Mouse (Mus musculus) hindbrain, embryonic 13.5 days (tissue): ENCODE data around the gene Fbxw2. TPM values are rescaled to one million over a fixed set of nuclear protein-coding genes. Genes with fewer than 3 reads are reported as not detected.
A peak's percentile ranks its signal among the peaks of the same experiment; 100 is the strongest.
"Not testable (repeated sequence)": the region's sequence is repeated elsewhere in the genome, so short reads cannot be mapped to it uniquely, and the experiment has no call there.

ENCODE experiments used
- ATAC-seq: fragments of 200-750 bp; cut with Nextera tagmentation; 2 replicates; pipeline ENCODE4 v1.8.0; 2017; ENCODE audit warnings: moderate TSS enrichment; ENCODE audit not compliant: low FRiP score
- H3K27ac ChIP-seq: fragments of 300-500 bp; sonication (generic); 2 replicates; pipeline ENCODE4 v1.5.1; 2015; ENCODE audit warnings: inconsistent platforms, mild to moderate bottlenecking, moderate library complexity
- H3K27me3 ChIP-seq: fragments of 300-500 bp; sonication (generic); 2 replicates; pipeline ENCODE4 v1.6.1; 2015; ENCODE audit warnings: mild to moderate bottlenecking, inconsistent platforms
- H3K36me3 ChIP-seq: fragments of 300-500 bp; sonication (generic); 2 replicates; pipeline ENCODE4 v1.6.1; 2015; ENCODE audit warnings: mild to moderate bottlenecking, inconsistent platforms
- H3K4me1 ChIP-seq: fragments of 300-500 bp; sonication (generic); replicated peaks from 2 replicates; pipeline ENCODE4 v1.6.1; 2015; ENCODE audit warnings: inconsistent platforms
- H3K4me2 ChIP-seq: fragments of 300-500 bp; sonication (generic); 2 replicates; pipeline ENCODE4 v1.6.1; 2015; ENCODE audit warnings: inconsistent platforms, mild to moderate bottlenecking, moderate library complexity
- H3K4me3 ChIP-seq: fragments of 300-500 bp; sonication (generic); 2 replicates; pipeline ENCODE4 v1.5.1; 2015; ENCODE audit warnings: mild to moderate bottlenecking, inconsistent platforms
- H3K9ac ChIP-seq: fragments of 300-500 bp; sonication (generic); 2 replicates; pipeline ENCODE4 v1.6.1; 2015; ENCODE audit warnings: mild to moderate bottlenecking, inconsistent platforms
- H3K9me3 ChIP-seq: fragments of 300-500 bp; sonication (generic); 2 replicates; pipeline ENCODE4 v1.6.1; 2016; ENCODE audit warnings: inconsistent platforms
- WGBS: fragments of 180-500 bp; shearing (Covaris S2); methylation state at CpG from one replicate; pipeline ENCODE4 v1.1.7; 2015; 5-methylcytosine and 5-hydroxymethylcytosine counted together
- polyA plus RNA-seq: library from polyadenylated mRNA; unstranded; fragments of >200 nt; fragmentation: Nextera tagmentation; extraction: Ambion mirVana; gene quantifications from 2 replicates; pipeline ENCODE4 v1.2.1, GENCODE M21; 2015

The Fbxw2 gene
- polyA plus RNA-seq, 1 experiment from 2014 or later = 83.1 TPM

GRCm38 (mm10) chr2:34808057-34808456 is 18.1 kb downstream of the Fbxw2 start:
- no peak overlapping the region for H3K9ac ChIP-seq
- H3K27ac ChIP-seq = no peak overlapping the region
- H3K4me1 ChIP-seq = peaks cover 19% of the 10 kb centered on the region
- 81% methylated on average over 2 of the region's 2 CpGs for WGBS
- no peak overlapping the region for H3K4me2 ChIP-seq
- no peak for ATAC-seq
- no peak overlapping the region for H3K4me3 ChIP-seq
- H3K36me3 ChIP-seq = peaks cover 39% of the 10 kb centered on the region
- H3K9me3 ChIP-seq = no peaks in the 10 kb centered on the region
- no peaks in the 10 kb centered on the region for H3K27me3 ChIP-seq

- Histone ChIP-seq H3K9me3 (no peaks in the 10 kb centered on the region), H3K4me1 (peaks cover 21% of the 10 kb centered on the region), H3K27me3 (no peaks in the 10 kb centered on the region), H3K36me3 (peaks cover 18% of the 10 kb centered on the region), H3K27ac (no peak overlapping the region), H3K4me2 (no peak overlapping the region), H3K4me3 (no peak overlapping the region), H3K9ac (no peak overlapping the region)
- WGBS = 94% methylated on average over 10 of the region's 10 CpGs
- ATAC-seq = no peak
These were observed 20.7 kb downstream of the Fbxw2 start for GRCm38 (mm10) chr2:34805364-34805950.

- no peak overlapping the region for H3K27ac ChIP-seq
- H3K27me3 ChIP-seq = no peaks in the 10 kb centered on the region
- no peak for ATAC-seq
- no peak overlapping the region for H3K4me3 ChIP-seq
- 95% methylated on average over 1 of the region's 1 CpGs for WGBS
- peaks cover 25% of the 10 kb centered on the region for H3K4me1 ChIP-seq
- no peak overlapping the region for H3K4me2 ChIP-seq
- H3K9ac ChIP-seq = no peak overlapping the region
- peaks cover 18% of the 10 kb centered on the region for H3K36me3 ChIP-seq
- H3K9me3 ChIP-seq = no peaks in the 10 kb centered on the region
These were observed 21.3 kb downstream of the Fbxw2 start for GRCm38 (mm10) chr2:34804815-34805214.

- peak overlapping the region; percentile 76; the same call in 1 of the 2 replicates for H3K4me2 ChIP-seq
- 96% methylated on average over 2 of the region's 2 CpGs for WGBS
- H3K9me3 ChIP-seq = no peaks in the 10 kb centered on the region
- peaks cover 17% of the 10 kb centered on the region for H3K36me3 ChIP-seq
- peaks cover 29% of the 10 kb centered on the region for H3K4me1 ChIP-seq
- no peak for ATAC-seq
- no peak overlapping the region for H3K4me3 ChIP-seq
- H3K27ac ChIP-seq = no peak overlapping the region
- H3K9ac ChIP-seq = no peak overlapping the region
- H3K27me3 ChIP-seq = no peaks in the 10 kb centered on the region
These were observed 21.9 kb downstream of the Fbxw2 start for GRCm38 (mm10) chr2:34804172-34804571.

GRCm38 (mm10) chr2:34803746-34804145 is 22.4 kb downstream of the Fbxw2 start:
- peaks cover 34% of the 10 kb centered on the region for H3K4me1 ChIP-seq
- H3K4me2 ChIP-seq = peak overlapping the region; percentile 76
- peak overlapping the region; percentile 20; the same call in 1 of the 2 replicates for H3K4me3 ChIP-seq
- no peak overlapping the region for H3K9ac ChIP-seq
- no peaks in the 10 kb centered on the region for H3K27me3 ChIP-seq
- no peak for ATAC-seq
- peaks cover 13% of the 10 kb centered on the region for H3K36me3 ChIP-seq
- H3K9me3 ChIP-seq = no peaks in the 10 kb centered on the region
- no peak overlapping the region for H3K27ac ChIP-seq
- 72% methylated on average over 3 of the region's 3 CpGs for WGBS

GRCm38 (mm10) chr2:34802565-34803245 is 23.4 kb downstream of the Fbxw2 start:
- not testable (repeated sequence) for H3K36me3 ChIP-seq, H3K27me3 ChIP-seq, H3K9me3 ChIP-seq
- Histone ChIP-seq H3K4me2 (peak overlapping the region; percentile 76), H3K4me3 (peak overlapping the region; percentile 67), H3K4me1 (peaks cover 36% of the 10 kb centered on the region), H3K9ac (peak overlapping the region; percentile 88), H3K27ac (peak overlapping the region; percentile 94)
- 2% methylated on average over 26 of the region's 32 CpGs for WGBS
- peak; percentile 71 for ATAC-seq

GRCm38 (mm10) chr2:34801516-34802482 is 24.3 kb downstream of the Fbxw2 start:
- Histone ChIP-seq H3K36me3 (peaks cover 6% of the 10 kb centered on the region), H3K27me3 (no peaks in the 10 kb centered on the region), H3K9me3 (no peaks in the 10 kb centered on the region), H3K4me1 (peaks cover 36% of the 10 kb centered on the region), H3K4me3 (peak overlapping the region; percentile 67), H3K4me2 (peak overlapping the region; percentile 29), H3K9ac (peak overlapping the region; percentile 88), H3K27ac (peak overlapping the region; percentile 94)
- WGBS = 4% methylated on average over 39 of the region's 39 CpGs
- ATAC-seq = peak; percentile 97

- no peaks in the 10 kb centered on the region for H3K27me3 ChIP-seq
- no peaks in the 10 kb centered on the region for H3K9me3 ChIP-seq
- peak overlapping the region; percentile 86 for H3K4me2 ChIP-seq
- H3K9ac ChIP-seq = no peak overlapping the region
- WGBS = 84% methylated on average over 7 of the region's 7 CpGs
- no peak for ATAC-seq
- peak overlapping the region; percentile 67; the same call in 1 of the 2 replicates for H3K4me3 ChIP-seq
- H3K27ac ChIP-seq = no peak overlapping the region
- H3K4me1 ChIP-seq = peaks cover 32% of the 10 kb centered on the region
- peaks cover under 1% of the 10 kb centered on the region for H3K36me3 ChIP-seq
These were observed 25.7 kb downstream of the Fbxw2 start for GRCm38 (mm10) chr2:34800371-34800770.

- Histone ChIP-seq H3K36me3 (peaks cover 2% of the 10 kb centered on the region; the same call in 1 of the 2 replicates), H3K4me1 (peaks cover 30% of the 10 kb centered on the region), H3K4me3 (peak within 1 kb of the TSS; percentile 67), H3K4me2 (peak within 1 kb of the TSS; percentile 86), H3K27me3 (no peaks in the 10 kb centered on the region), H3K9ac (peak within 1 kb of the TSS; percentile 79), H3K9me3 (no peaks in the 10 kb centered on the region), H3K27ac (0 out of 2 replicates have a peak within 1 kb of the TSS, but pooled peaks have one; percentile 42)
- 5% methylated on average over 44 of the region's 44 CpGs for WGBS
- peak; percentile 53 for ATAC-seq
These were observed 26.5 kb downstream of the Fbxw2 start, which contains the start of gene Rabepk for GRCm38 (mm10) chr2:34799357-34800256. Rabepk (minus strand) TSS chr2:34799912.

- no peak for ATAC-seq
- peaks cover 15% of the 10 kb centered on the region for H3K4me1 ChIP-seq
- 95% methylated on average over 7 of the region's 7 CpGs for WGBS
- H3K36me3 ChIP-seq = peaks cover 11% of the 10 kb centered on the region; the same call in 1 of the 2 replicates
- no peaks in the 10 kb centered on the region for H3K27me3 ChIP-seq
- H3K4me2 ChIP-seq = no peak overlapping the region
- H3K4me3 ChIP-seq = no peak overlapping the region
- no peak overlapping the region for H3K27ac ChIP-seq
- no peaks in the 10 kb centered on the region for H3K9me3 ChIP-seq
- no peak overlapping the region for H3K9ac ChIP-seq
These were observed 30.7 kb downstream of the Fbxw2 start for GRCm38 (mm10) chr2:34795426-34795825.

- no peaks in the 10 kb centered on the region for H3K27me3 ChIP-seq
- peaks cover 14% of the 10 kb centered on the region; the same call in 1 of the 2 replicates for H3K36me3 ChIP-seq
- no peak overlapping the region for H3K4me2 ChIP-seq
- no peak for ATAC-seq
- H3K4me1 ChIP-seq = peaks cover 8% of the 10 kb centered on the region
- WGBS = 97% methylated on average over 2 of the region's 2 CpGs
- H3K4me3 ChIP-seq = no peak overlapping the region
- no peaks in the 10 kb centered on the region for H3K9me3 ChIP-seq
- H3K9ac ChIP-seq = no peak overlapping the region
- no peak overlapping the region for H3K27ac ChIP-seq
These were observed 31.6 kb downstream of the Fbxw2 start for GRCm38 (mm10) chr2:34794511-34794910.
